ENCODE assay signal across 8 mouse cellular contexts in the genomic region with DNA sequence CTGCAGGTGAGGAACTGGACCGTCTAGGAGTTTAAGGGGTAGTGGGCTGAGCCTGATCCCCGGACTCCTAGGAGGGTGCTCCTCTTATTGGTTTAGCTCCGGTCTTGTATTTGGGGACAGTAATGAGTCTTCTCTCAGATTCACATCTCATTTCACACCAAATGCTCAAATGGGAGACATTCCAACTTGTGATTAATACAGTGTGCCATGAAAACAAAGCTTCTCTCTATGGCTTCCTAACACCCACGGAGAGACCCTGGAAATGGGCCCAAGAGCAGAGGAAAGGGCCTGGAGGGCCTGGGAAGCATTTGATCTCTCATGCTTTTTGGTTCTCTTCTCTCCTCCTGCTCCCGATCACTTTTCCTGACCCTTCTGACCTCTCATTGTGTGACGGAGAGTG. TPM values are rescaled to one million over a fixed set of nuclear protein-coding genes. Genes with fewer than 3 reads are reported as not detected.
DNase-seq lines count a peak whose midpoint lies in the region; ATAC-seq and TF ChIP-seq lines count a peak whose summit lies in the region.

No protein-coding gene starts in this region.

- H3K4me1 ChIP-seq in liver, postnatal 0 days (ENCODE audit: insufficient read depth) = peaks cover 5% of the 10 kb centered on the region; the same call in 1 of the 2 replicates
- peaks cover 36% of the 10 kb centered on the region for H3K4me1 ChIP-seq in forebrain, embryonic 16.5 days (replicated peaks; ENCODE audit: control insufficient read depth, insufficient read depth, low read length)
- H3K4me1 ChIP-seq in midbrain, embryonic 15.5 days = peaks cover 20% of the 10 kb centered on the region

- H3K9ac ChIP-seq in liver, postnatal 0 days (replicated peaks) = no peak overlapping the region
- H3K9ac ChIP-seq in forebrain, embryonic 16.5 days (replicated peaks; ENCODE audit: low read depth, low read length) = no peak overlapping the region
- no peak overlapping the region for H3K9ac ChIP-seq in midbrain, embryonic 15.5 days

- no peak overlapping the region for H3K4me3 ChIP-seq in liver, postnatal 0 days (ENCODE audit: low read depth, low read length)
- no peak overlapping the region for H3K4me3 ChIP-seq in forebrain, embryonic 16.5 days (replicated peaks; ENCODE audit: low read length)
- no peak overlapping the region for H3K4me3 ChIP-seq in midbrain, embryonic 15.5 days

- no peak; the same call in 1 of the 2 replicates for ATAC-seq in cerebellum, adult (ENCODE audit: insufficient number of reproducible peaks, low FRiP score, low TSS enrichment)
- no peak for ATAC-seq in liver, postnatal 0 days
- peak; percentile 47 for ATAC-seq in forebrain, embryonic 16.5 days
- no peak for ATAC-seq in midbrain, embryonic 15.5 days (replicated peaks)

- H3K9me3 ChIP-seq in liver, postnatal 0 days (ENCODE audit: low read length) = no peaks in the 10 kb centered on the region
- no peaks in the 10 kb centered on the region for H3K9me3 ChIP-seq in forebrain, embryonic 16.5 days (ENCODE audit: control insufficient read depth, low read length)
- no peaks in the 10 kb centered on the region for H3K9me3 ChIP-seq in midbrain, embryonic 15.5 days

- TF ChIP-seq CTCF in liver, postnatal 0 days (IDR thresholded peaks at IDR 0.05; ENCODE audit: low read depth) = no peak

- H3K36me3 ChIP-seq in liver, postnatal 0 days (replicated peaks; ENCODE audit: insufficient read depth, low read length) = no peaks in the 10 kb centered on the region
- no peaks in the 10 kb centered on the region for H3K36me3 ChIP-seq in forebrain, embryonic 16.5 days (ENCODE audit: control insufficient read depth, insufficient read depth)
- no peaks in the 10 kb centered on the region for H3K36me3 ChIP-seq in midbrain, embryonic 15.5 days (replicated peaks)

- 0 out of 2 replicates have a peak overlapping the region, but pooled peaks have one; percentile 18 for H3K27ac ChIP-seq in liver, postnatal 0 days (ENCODE audit: low read depth)
- H3K27ac ChIP-seq in forebrain, embryonic 16.5 days (ENCODE audit: low read length) = peak overlapping the region; percentile 72
- peak overlapping the region; percentile 47 for H3K27ac ChIP-seq in midbrain, embryonic 15.5 days

- WGBS in liver, postnatal 0 days (ENCODE audit: insufficient replicate concordance) = 63% methylated on average over 6 of the region's 6 CpGs
- 28% methylated on average over 6 of the region's 6 CpGs for WGBS in forebrain, embryonic 16.5 days
- 53% methylated on average over 6 of the region's 6 CpGs for WGBS in midbrain, embryonic 15.5 days

- DNase-seq in cerebellum, adult 11 months = peak; percentile 14
- DNase-seq in liver, postnatal 0 days = no peak
- DNase-seq in liver = no peak
- DNase-seq in adrenal gland, postnatal 36 days = no peak
- DNase-seq in gastrocnemius, postnatal 10 days = no peak

- H3K4me2 ChIP-seq in liver, postnatal 0 days (ENCODE audit: low read depth, low read length) = no peak overlapping the region
- H3K4me2 ChIP-seq in forebrain, embryonic 16.5 days (ENCODE audit: low read length) = peak overlapping the region; percentile 5; the same call in 1 of the 2 replicates
- H3K4me2 ChIP-seq in midbrain, embryonic 15.5 days = no peak overlapping the region

- H3K27me3 ChIP-seq in liver, postnatal 0 days (ENCODE audit: insufficient read depth, low read length) = no peaks in the 10 kb centered on the region
- no peaks in the 10 kb centered on the region for H3K27me3 ChIP-seq in forebrain, embryonic 16.5 days (replicated peaks; ENCODE audit: control insufficient read depth, insufficient read depth, low read length)
- H3K27me3 ChIP-seq in midbrain, embryonic 15.5 days (replicated peaks) = 0 out of 2 replicates have a peak, but pooled peaks cover 3% of the 10 kb centered on the region

- no peak for TF ChIP-seq EP300 in liver, postnatal 0 days (IDR thresholded peaks at IDR 0.05; ENCODE audit: low read depth)

RNA-seq across cellular contexts. Expression of a gene that starts 14.7 kb away (rescaled TPM):
- 2.9 and 3.2 TPM in 2 replicates for polyA plus RNA-seq in liver, postnatal 0 days (2015; fragmentation: Nextera tagmentation; extraction: Ambion mirVana)
- 11.2 and 11.9 TPM in 2 replicates for polyA plus RNA-seq in forebrain, embryonic 16.5 days (2015; fragmentation: Nextera tagmentation; extraction: Ambion mirVana)
- 8.5 and 10.7 TPM in 2 replicates for polyA plus RNA-seq in midbrain, embryonic 15.5 days (2015; fragmentation: Nextera tagmentation; extraction: Ambion mirVana)
- total RNA-seq in adrenal gland, postnatal 36 days (2021) = 1 to 10 TPM; 4.4 TPM
- total RNA-seq in gastrocnemius, postnatal 10 days (2021) = 1 to 10 TPM; 3.5 to 5.9 TPM

Comparison
In these comparisons a context has a peak if more than half of its experiments do, and no peak if none do; other contexts are left out.
1. H3K27ac ChIP-seq: peak in every context shown above with its lines; median percentile 72 in forebrain, embryonic 16.5 days; 47 in midbrain, embryonic 15.5 days; 18 in liver, postnatal 0 days.